Mouse (Mus musculus) mouse trophoblast stem cell (cell line): ENCODE measurements around the gene Irak1.

Source experiments
- in situ Hi-C, 2 experiments: fragments of 300-500 bp; cut with MseI, MboI; formaldehyde crosslinking; loops; 2 replicates in 1 of 2; 3 replicates in 1 of 2; pipeline ENCODE4 v1.15.1; 2025

Irak1 gene

DNA sequence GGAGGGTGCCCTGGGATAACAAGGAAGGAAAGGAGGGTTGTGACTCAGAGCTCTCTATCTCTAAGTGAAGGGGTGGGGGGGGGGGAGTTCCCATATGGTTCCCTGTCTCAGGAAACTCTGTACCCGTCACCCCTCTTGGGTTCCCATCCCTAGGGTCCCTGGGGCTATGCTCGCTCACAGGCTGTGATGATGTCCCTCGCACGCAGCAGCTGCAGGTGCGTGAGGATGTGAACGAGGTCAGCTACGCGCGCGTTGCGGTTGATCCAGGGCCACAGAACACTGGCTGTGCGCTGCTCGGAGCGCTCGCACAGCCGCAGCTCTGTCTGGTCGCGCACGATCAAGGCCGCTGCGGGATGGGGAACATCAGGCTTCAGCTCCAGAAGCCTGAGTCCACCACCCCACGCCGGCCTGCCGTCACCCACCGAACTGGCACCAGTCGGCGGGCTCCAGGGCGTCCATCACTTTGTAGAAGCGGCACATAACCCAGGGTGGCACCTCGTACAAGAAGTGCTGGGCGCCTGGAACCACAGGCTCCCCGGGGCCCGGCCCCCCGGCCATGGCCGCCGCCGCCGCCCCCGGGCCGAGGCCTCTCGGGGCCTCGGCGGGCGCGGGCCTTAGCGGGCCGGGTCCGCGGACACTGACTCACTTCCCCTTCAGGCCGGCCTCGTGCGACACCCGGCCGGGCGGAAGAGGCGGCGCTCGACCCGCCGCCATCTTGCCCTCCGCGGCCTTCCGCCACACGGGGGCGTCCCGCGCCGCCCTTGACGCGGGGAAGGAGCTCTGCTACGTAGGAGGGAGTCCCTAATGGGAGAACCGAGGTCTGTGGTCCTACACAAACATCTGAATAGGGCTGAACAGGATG lies at the start of gene Irak1:
Gene Irak1, minus strand, starts transcription at position 731 of the 862 bp plus-strand sequence.
- in situ Hi-C loops, result no loop called here

DNA sequence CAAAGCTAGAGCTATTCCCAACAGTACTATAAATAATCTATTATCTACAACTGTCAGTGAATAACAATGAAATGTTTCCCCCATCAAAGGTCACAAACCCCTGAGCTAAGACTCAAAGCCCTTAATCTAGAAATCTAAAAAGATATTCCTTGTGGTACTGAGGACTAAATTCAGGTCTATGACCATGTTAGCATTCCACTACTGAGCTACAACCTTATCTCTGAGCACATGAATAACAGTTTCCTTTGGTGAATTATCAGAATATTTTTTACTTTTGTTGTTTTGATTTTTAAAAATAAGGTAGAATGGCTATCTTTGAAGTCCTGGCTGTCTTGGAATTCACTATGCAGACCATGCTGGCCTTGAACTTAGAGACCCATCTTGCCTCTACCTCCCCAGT lies 47.1 kb upstream of the Irak1 start:
- in situ Hi-C loops, result no loop called here

DNA sequence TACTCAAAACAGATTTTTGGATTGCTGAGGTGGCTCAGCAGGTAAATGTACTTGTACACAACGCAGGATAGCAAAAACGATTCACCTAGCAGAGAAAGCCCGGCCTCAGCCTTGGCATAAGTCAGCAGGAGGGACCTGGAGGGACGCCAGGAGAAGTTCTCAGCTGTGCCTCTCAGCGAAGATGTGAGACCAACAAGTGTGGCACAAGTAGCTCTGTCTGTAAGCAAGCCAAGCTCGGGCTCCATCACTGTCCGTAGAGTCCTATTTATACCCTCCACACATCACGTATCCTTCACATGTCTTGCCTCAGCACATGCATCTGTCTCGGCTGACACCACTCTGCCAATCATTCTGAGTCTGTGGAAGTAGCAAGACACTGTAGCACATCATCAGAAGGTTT lies 44.2 kb upstream of the Irak1 start:
- in situ Hi-C loops, result no loop called here

DNA sequence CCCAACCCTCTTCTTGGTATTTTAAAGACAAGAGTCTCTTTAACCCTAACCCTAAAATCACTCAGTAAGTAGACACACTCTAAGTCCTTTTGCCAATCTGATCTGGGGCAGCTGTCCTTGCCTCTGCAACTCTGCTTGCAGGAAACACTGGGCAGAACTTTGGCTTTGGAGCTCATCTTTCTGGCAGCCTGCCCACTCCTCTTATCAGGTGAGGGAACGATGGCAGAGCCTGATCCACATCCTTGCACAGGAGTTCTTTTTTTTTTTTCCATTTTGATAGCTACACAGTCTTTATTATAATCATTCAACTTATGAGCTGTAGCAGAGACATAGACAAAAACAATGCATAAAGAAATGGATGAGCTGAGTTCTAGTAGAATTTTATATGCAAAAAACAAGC lies 21.4 kb upstream of the Irak1 start:
- in situ Hi-C loops, result no loop called here

DNA sequence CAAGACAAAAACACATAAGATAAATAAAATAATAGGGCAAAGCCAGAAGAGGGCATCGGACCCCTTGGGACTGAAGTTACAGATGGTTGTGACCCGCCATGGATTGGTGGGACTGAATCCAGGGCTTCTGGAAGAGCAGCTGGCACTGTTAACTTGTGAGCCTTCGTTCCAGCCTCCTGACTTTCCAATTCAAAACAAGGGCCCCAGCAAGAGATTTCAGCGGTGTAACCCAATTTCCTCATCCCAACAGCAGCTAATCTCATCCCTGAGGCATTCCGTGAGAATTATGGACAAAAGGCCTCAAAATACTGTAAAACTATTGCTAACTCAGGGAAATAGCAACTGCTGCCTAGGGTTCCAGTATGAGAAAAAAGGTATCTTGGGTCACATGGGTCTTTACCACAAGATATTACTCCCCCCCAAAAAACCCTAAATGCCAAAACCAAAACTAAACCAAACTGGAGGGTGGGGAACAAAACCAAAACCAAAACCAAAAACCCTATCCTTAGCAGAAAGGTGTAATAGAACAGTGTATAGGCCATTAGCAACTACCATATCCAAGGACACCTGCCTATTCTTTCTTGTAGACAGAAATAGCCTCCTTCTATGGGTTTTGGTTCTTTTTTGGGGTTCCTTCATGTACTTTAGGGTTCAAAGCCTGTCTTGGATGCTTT lies 14.1 kb upstream of the Irak1 start:
- in situ Hi-C loops, result no loop called here

DNA sequence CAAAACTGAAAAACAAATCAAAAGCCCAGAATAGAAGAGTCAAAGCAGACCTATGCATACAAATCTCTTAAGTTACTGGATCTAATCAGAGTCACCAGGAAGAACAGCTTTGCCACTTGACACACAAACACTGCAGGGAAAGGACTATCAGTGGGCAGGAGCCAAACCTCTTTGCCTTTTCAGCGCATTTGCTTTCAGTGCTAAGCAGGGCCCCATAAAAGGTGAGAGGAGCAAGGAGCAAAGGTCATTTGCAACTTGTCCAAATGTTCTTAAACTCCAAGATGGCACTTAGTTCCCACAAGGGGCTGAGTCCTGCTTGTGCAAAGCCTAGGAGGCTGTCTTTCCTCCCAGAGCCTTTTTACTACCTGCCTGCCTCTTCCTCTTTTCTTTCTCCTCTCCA lies 6.3 kb upstream of the Irak1 start:
- in situ Hi-C loops, result no loop called here

DNA sequence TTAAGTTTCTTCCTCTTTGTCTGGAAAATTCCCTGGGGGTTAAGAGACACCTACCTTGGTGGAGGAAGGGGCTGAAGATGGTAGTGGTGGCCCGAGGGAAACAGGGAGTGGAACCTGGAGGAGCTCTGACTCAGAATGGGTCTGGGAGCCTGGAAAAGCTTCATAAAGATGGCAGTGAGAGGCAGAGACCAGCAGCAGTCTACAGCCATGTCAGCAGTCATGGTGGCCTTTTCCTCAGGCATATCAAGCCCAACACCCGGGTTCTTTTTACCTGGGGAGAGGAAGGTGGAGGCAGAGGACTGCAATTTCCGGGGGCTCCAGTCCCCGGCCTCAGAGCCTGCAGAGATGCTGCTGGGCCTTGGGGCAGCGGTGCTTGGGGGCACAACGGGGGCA lies 927 bp downstream of the Irak1 start:
- in situ Hi-C loops, result no loop called here

DNA sequence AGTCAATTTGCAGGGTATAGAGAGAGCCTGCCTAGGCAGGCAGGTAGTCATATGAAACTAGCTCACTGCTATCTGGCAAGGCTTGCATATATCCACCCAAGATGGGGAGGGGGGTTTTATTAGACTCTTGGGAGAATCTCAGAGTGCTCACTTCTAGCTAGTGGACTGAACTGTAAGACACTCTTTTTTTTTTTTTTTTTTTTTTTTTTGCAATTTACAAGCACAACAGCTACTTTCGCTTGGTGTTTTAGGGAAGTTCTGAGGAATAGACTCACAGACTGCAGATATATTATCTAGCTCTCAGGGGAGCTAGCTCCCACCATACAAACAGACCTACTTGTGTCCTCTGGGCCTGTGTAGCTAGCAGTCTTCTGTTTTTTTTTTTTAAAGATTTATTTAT lies 9.1 kb downstream of the Irak1 start:
- in situ Hi-C loops, result no loop called here

DNA sequence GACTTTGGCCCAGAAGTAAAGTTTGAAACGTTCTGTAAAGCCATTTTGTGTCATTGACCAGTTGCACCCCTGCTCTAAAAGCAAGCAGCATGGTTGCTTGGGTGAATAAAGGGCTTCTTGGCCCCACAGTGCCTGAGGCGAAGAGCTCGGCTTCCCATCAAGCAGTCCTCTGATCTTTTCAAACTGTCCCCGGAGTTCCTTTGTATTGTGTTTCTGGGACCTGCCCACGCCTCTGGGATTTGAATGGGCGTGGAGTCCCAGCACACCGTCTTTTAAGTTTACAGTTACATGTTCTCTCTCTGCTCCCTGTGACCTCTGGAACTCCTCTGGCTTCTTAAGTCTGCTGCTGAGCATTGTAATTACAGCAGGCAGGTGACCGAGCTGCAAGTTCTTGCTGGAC lies 15.7 kb downstream of the Irak1 start:
- in situ Hi-C loops, result no loop called here

DNA sequence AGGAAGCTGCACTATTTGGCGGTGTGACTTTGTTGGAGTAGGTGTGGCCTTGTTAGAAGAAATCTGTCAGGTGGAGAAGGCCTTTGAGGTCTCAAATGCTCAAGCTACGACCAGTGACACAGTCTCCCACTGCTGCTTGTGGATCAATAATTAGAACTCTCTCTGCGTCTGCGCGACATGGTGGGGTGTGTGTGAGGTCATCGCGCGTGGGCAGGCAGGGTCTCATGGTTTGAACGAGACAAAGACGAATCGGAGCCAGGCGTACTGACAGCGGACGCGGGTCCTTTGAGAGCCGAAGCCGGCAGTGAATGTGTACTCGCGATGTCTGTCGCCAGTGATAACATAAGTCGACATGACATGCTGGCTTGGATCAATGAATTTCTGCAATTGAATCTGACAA lies 17.3 kb downstream of the Irak1 start:
- in situ Hi-C loops, result no loop called here

DNA sequence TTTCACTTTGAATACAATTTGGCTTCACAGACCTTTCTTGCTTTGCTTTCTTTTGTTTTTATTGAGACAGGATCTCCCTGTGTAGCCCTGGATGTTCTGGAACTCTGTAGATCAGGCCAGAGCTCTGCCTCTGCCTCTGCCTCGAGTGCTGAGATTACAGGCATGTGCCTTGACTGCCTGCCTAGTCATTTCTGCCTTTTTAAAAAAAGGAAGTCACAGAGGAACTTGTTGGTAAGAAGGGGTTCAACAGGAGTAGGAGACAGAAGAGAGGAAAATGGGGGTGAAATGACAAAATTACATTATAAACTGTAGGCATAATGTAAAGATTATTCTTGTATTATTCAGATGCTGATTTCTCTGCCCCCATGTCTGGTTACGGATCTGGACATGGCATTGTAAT lies 20.1 kb downstream of the Irak1 start:
- in situ Hi-C loops, result no loop called here

DNA sequence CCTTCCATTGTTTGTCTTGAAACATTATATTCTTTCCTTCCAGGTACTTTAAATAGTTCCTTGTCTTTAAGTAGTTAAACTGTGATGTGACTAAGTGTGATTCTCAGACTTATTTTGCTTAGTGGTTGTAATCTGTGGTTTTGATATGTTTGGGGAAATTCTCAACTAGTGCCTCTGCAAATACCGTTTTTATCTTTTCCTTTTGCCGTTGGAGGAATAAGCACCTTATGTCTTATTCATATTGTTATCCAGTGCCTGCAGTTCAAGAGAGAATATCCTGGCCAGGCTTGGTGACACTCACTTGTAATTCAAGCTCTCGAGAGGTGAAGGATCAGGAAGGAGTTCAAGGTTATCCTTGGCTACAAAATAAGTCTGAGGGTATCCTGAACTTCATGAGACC lies 22.7 kb downstream of the Irak1 start:
- in situ Hi-C loops, result no loop called here

DNA sequence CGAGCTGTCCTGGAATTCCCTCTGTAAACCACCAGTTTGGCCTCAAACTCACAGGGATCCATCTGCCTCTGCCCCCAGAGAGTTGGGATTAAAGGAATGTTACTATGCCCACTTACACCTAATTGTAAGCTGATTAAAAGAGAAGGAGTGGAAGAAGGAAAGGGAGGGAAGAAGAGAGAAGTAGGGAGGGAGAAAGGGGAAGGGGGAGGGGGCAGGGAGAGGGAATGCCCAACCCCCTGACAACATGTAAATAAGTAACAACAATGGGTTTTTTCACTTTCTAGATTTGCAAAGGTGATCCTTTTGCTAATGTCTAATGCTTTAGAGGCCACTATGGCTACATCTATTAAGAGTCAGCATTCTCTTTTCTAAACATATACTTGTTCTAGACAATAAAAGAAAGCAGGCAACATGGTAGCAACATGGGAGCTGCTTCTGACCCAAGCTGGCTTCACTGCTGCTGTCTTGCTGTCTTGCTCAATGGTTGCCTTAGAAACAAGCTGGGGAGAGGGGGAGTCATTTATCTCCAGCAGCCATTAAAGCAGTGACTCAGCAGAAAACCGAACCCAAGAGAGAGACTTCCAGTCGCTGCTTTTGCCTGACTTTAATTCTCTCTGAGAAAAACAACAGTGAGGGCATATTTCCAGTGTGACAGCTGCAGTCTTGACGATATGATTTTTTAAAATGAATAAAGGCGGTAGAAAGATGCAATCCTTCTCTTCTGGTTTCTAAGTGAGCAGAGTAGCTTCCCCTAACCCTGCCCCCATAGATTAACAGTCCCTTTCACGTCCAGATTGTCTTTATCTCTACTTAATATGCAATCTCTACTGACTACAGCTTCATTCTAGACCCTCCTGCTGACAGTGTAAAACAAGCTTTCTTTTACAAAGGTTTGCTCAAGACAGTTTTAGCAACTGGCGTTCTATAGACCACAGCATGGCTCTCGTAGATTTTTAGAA lies 24.5 kb downstream of the Irak1 start:
- in situ Hi-C loops, result no loop called here

DNA sequence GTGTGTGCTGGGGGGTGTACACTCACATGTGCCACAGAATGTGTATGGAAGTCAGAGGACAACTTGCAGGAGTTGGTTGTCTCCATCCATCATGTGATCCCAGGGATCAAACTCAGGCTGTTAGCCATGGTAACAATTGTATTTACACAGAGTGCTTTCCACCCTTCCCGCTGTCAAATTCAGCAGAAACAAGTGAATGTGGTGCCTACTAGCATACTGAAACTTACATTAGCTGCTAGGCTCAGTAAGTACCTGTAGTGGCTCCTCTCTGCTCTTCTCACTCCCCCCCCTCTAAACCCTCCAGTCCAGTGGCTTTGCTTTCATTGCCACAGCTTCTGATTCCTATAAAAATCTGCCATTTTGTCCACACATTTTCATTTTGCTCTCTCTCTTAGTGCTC lies 45.9 kb downstream of the Irak1 start:
- in situ Hi-C loops, result no loop called here

DNA sequence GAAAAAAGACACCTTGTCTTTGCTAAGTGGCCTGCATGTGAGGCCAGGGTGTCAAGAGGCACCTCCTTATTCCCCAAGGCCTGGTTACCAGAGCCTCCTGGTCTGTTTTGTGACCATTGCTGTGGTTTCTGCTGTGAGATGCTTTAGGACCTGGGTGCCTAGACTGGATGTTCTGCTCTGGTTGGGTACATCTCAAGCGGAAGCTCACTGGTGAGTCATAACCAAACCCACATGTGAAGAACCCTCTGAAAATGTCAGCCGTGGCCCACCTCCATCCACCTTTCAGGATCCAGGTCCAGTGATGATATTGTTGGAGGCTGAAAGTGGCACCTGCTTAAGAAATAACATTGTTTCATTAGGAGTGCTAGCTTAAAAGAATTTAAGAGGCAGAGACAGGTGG lies 47.4 kb downstream of the Irak1 start:
- in situ Hi-C loops, result no loop called here

DNA sequence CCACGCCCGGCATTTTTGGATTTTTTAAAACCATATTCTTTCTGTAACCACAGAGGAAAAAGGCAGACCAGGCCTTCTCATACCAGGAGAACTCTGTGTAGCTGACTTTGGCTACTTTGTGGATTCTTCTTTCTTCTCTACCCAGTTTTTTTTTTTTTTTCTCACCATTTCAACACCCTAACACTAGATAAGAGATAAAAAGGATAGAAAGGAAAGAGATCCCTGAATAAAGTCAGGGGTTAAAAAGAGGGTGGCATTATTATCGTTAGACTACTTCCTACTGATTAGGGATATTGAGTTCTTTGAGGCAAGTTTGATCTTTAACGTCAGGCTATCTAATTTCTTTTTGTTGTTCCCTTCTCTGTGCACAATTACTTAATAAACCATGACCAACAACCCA lies 50.9 kb downstream of the Irak1 start:
- in situ Hi-C loops, result no loop called here

DNA sequence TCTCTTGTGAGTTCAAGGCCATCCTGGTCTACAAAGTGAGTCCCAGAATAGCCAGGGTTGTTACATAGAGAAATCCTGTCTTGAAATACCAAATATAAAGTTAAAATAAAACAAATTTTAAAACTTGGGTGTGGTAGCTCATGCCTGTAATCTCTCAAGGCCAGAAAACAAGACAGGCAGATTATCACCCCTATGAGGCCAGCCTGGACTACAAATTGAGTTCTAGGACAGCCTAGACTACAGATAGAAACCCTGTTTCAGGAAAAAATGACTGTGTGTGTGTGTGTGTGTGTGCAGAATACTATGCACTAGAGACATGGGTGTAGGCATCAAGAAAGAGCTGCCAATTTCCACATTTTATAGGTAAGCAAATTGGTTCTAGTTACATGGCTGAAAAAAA lies 52.9 kb downstream of the Irak1 start:
- in situ Hi-C loops, result no loop called here

DNA sequence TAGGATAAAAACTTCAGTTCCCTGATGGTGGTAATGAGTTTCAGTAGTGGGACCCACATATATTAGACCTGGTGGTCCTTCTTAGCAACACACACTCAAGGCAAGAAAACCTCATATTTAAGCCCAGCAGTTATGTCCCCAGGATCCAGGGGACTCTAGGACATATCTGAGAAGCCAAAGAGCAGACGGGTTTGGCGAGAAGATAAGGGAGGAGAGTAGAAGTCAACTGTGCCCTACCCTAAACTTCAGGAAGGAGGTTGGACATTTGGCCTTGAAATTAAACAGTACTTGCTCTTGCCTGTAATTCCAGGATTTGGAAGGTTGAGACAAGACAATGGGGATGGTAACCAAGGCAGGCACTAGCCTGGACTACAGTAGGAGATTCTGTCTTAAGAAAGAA lies 54.0 kb downstream of the Irak1 start:
- in situ Hi-C loops, result no loop called here

DNA sequence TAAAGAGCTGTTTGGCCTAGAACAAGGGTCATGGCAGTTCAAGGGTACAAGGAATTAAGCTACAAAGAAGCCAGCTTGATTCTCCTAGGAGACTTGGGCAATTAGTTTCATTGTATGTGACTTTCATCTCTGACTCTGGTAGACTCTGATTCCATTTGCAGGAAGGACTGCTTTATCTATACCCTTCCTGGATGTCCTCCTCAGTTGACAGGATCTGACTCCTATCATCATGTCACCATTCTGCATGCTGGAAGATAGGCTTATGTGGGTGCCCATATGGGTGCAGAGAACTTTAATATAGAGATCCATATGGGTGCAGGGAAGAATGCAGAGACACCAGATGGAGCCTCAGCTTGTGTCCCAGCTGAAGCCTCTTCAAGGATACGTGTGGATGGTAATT lies 54.6 kb downstream of the Irak1 start:
- in situ Hi-C loops, result no loop called here

DNA sequence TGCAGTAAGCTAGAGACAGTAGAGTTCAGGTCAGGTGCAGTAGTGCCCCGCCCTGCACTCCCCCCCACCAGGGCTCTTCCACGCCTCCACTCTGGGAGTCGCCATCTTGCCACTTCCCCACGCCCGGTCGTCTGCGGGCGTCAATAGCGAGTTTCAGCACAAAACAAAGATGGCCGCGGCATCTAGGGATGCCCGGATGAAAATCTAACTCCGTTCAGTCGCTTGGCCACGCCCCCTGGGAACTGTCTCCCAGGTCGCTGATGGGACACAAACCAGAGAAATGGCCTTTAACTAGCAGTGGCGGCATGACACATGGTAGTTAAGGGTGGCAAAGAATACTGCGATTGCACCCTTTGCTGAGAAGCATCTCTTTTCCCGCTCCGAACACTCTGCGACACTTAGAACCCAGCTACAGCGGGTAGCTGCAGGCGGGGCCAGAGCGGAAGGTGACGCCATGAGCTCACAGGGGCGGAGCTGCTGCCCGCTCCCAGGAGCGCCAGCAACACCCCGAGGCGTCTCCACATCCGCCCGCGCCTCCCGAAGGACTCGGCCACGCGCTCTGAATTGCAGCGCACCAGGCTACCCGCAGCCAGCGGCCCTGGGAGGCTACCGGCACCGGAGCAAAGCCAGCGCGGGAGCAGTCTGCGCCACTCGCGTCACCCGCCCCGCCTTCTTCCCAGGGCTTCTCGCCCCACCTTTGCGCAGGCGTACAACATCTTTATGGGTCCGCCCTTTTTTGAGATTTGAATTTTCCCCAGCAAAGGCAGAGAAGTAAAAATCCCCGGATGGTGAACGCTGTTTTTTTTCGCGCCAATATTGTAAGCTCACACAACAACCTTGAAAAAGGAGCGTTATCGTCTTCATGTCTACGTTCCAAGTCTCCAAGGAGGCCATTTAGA lies 56.3 kb downstream of the Irak1 start:
- in situ Hi-C loops, result no loop called here
